Mouse (Mus musculus) MEL (cell line): ENCODE measurements around the gene Arl14. TPM values are rescaled to one million over a fixed set of nuclear protein-coding genes. Genes with fewer than 3 reads are reported as not detected.

Experiments
- DNase-seq: peaks from one replicate; pipeline ENCODE4 v3.0.0; 2011; ENCODE audit warnings: low read depth, low spot score
- H3K27ac ChIP-seq: 2 replicates; pipeline ENCODE4 v1.5.1; 2012; ENCODE audit warnings: low read depth, mild to moderate bottlenecking, control low read depth, low read length, moderate library complexity; ENCODE audit not compliant: control insufficient read depth
- H3K27me3 ChIP-seq, 2 experiments: fragments of 150-350 bp in 1 of 2; sonication (generic) in 1 of 2; 2 replicates each; pipeline ENCODE4 v1.6.1; 2012; ENCODE audit warnings: low read length in 2 of 2, mild to moderate bottlenecking in 2 of 2, improper control_type of control experiment in 1 of 2, moderate library complexity in 1 of 2; ENCODE audit not compliant: insufficient read depth in 2 of 2, control insufficient read depth in 1 of 2
- H3K36me3 ChIP-seq, 2 experiments: 2 replicates each; pipeline ENCODE4 v1.6.1; 2012 to 2014; ENCODE audit warnings: low read length in 2 of 2, improper control_type of control experiment in 1 of 2, inconsistent platforms in 1 of 2, mild to moderate bottlenecking in 1 of 2; ENCODE audit not compliant: insufficient read depth in 2 of 2, control insufficient read depth in 1 of 2
- H3K4me1 ChIP-seq, 2 experiments: fragments of 150-350 bp in 1 of 2; sonication (generic) in 1 of 2; 2 replicates each; pipeline ENCODE4 v1.6.1; 2012; ENCODE audit warnings: low read length in 2 of 2, improper control_type of control experiment in 1 of 2, mild to moderate bottlenecking in 1 of 2; ENCODE audit not compliant: insufficient read depth in 2 of 2, control insufficient read depth in 1 of 2
- H3K4me3 ChIP-seq, 2 experiments: fragments of 150-350 bp in 1 of 2; sonication (generic) in 1 of 2; 2 replicates each; pipeline ENCODE4 v1.5.1; 2012; ENCODE audit warnings: low read depth in 2 of 2, low read length in 2 of 2, mild to moderate bottlenecking in 2 of 2, moderate library complexity in 2 of 2, control low read depth in 1 of 2, improper control_type of control experiment in 1 of 2; ENCODE audit not compliant: control insufficient read depth in 1 of 2, insufficient read depth in 1 of 2
- H3K79me2 ChIP-seq: 2 replicates; pipeline ENCODE4 v1.6.1; 2012; ENCODE audit warnings: mild to moderate bottlenecking, low read length, moderate library complexity; ENCODE audit not compliant: control insufficient read depth, poor library complexity, insufficient read depth
- H3K9ac ChIP-seq: 2 replicates; pipeline ENCODE4 v1.6.1; 2012; ENCODE audit warnings: low read depth, mild to moderate bottlenecking, control low read depth, low read length, moderate library complexity; ENCODE audit not compliant: control insufficient read depth, poor library complexity, severe bottlenecking
- H3K9me3 ChIP-seq: fragments of 150-350 bp; sonication (generic); replicated peaks from 2 replicates; pipeline ENCODE4 v1.6.1; 2012; ENCODE audit warnings: mild to moderate bottlenecking, low read length, improper control_type of control experiment, moderate library complexity; ENCODE audit not compliant: insufficient read depth
- BHLHE40 ChIP-seq: IDR thresholded peaks from 2 replicates; pipeline ENCODE4 v1.6.1; 2012; ENCODE audit warnings: low read depth, mild to moderate bottlenecking, inconsistent platforms, low read length, improper control_type of control experiment, borderline replicate concordance
- CHD2 ChIP-seq: IDR thresholded peaks from 2 replicates; pipeline ENCODE4 v1.6.1; 2011; ENCODE audit warnings: low read length, improper control_type of control experiment
- CTCF ChIP-seq, 3 experiments: IDR thresholded peaks in 2 of 3; conservative IDR thresholded peaks in 1 of 3; 2 replicates each; pipeline ENCODE4 v1.5.1; 2011 to 2012; ENCODE audit warnings: low read length in 3 of 3, low read depth in 2 of 3, mild to moderate bottlenecking in 2 of 3, improper control_type of control experiment in 1 of 3, inconsistent platforms in 1 of 3, mixed read lengths in 1 of 3, moderate library complexity in 1 of 3; ENCODE audit not compliant: control insufficient read depth in 1 of 3, insufficient read depth in 1 of 3, poor library complexity in 1 of 3, severe bottlenecking in 1 of 3
- E2F4 ChIP-seq: IDR thresholded peaks from 2 replicates; pipeline ENCODE4 v1.6.1; 2011; ENCODE audit warnings: low read depth, low read length, improper control_type of control experiment, borderline replicate concordance
- ELF1 ChIP-seq: IDR thresholded peaks from 2 replicates; pipeline ENCODE4 v1.6.1; 2014; ENCODE audit warnings: low read depth, mild to moderate bottlenecking, inconsistent platforms, low read length, improper control_type of control experiment, moderate library complexity
- EP300 ChIP-seq, 2 experiments: IDR thresholded peaks; 2 replicates each; pipeline ENCODE4 v1.6.1; 2011; ENCODE audit warnings: improper control_type of control experiment in 2 of 2, low read length in 2 of 2, low read depth in 1 of 2, mild to moderate bottlenecking in 1 of 2
- ETS1 ChIP-seq: IDR thresholded peaks from 2 replicates; pipeline ENCODE4 v1.6.1; 2012; ENCODE audit warnings: low read depth, mild to moderate bottlenecking, inconsistent platforms, low read length, improper control_type of control experiment, moderate library complexity
- GABPA ChIP-seq: IDR thresholded peaks from 2 replicates; pipeline ENCODE4 v1.6.1; 2012; ENCODE audit warnings: low read depth, mild to moderate bottlenecking, inconsistent platforms, low read length, improper control_type of control experiment, moderate library complexity
- GATA1 ChIP-seq: IDR thresholded peaks from 2 replicates; pipeline ENCODE4 v1.6.1; 2011; ENCODE audit warnings: low read depth, low read length, improper control_type of control experiment
- JUND ChIP-seq: IDR thresholded peaks from 2 replicates; pipeline ENCODE4 v1.6.1; 2011; ENCODE audit warnings: low read depth, mild to moderate bottlenecking, improper control_type of control experiment, low read length
- KAT2A ChIP-seq: conservative IDR thresholded peaks from 2 replicates; pipeline ENCODE4 v1.6.1; 2012; ENCODE audit warnings: low read depth, low read length, improper control_type of control experiment, inconsistent platforms
- MAFK ChIP-seq: IDR thresholded peaks from 2 replicates; pipeline ENCODE4 v1.6.1; 2011; ENCODE audit warnings: low read depth, mild to moderate bottlenecking, low read length, improper control_type of control experiment, borderline replicate concordance
- MAX ChIP-seq: IDR thresholded peaks from 2 replicates; pipeline ENCODE4 v1.6.1; 2011; ENCODE audit warnings: low read length, improper control_type of control experiment
- MEF2A ChIP-seq: IDR thresholded peaks from 2 replicates; pipeline ENCODE4 v1.6.1; 2014; ENCODE audit warnings: low read depth, mild to moderate bottlenecking, inconsistent platforms, low read length, improper control_type of control experiment; ENCODE audit not compliant: poor library complexity, insufficient replicate concordance, severe bottlenecking; ENCODE audit errors: extremely low read depth
- MXI1 ChIP-seq: IDR thresholded peaks from 2 replicates; pipeline ENCODE4 v1.6.1; 2011; ENCODE audit warnings: mild to moderate bottlenecking, low read depth, low read length, improper control_type of control experiment
- MYB ChIP-seq: IDR thresholded peaks from 2 replicates; pipeline ENCODE4 v1.6.1; 2011; ENCODE audit warnings: mild to moderate bottlenecking, low read depth, low read length, improper control_type of control experiment
- MYC ChIP-seq: IDR thresholded peaks from 2 replicates; pipeline ENCODE4 v1.6.1; 2011; ENCODE audit warnings: low read depth, mild to moderate bottlenecking, low read length, improper control_type of control experiment, moderate library complexity
- NELFE ChIP-seq: IDR thresholded peaks from 2 replicates; pipeline ENCODE4 v1.6.1; 2011; ENCODE audit warnings: low read depth, low read length, improper control_type of control experiment
- NRF1 ChIP-seq: IDR thresholded peaks from 2 replicates; pipeline ENCODE4 v1.6.1; 2014; ENCODE audit warnings: low read depth, mild to moderate bottlenecking, inconsistent platforms, low read length, improper control_type of control experiment, moderate library complexity; ENCODE audit not compliant: poor library complexity, insufficient read depth, severe bottlenecking
- POLR2A ChIP-seq, 2 experiments: IDR thresholded peaks; 2 replicates each; pipeline ENCODE4 v1.6.1; 2011 to 2012; ENCODE audit warnings: low read length in 2 of 2, mild to moderate bottlenecking in 2 of 2, control low read depth in 1 of 2, improper control_type of control experiment in 1 of 2, low read depth in 1 of 2, moderate library complexity in 1 of 2; ENCODE audit not compliant: control insufficient read depth in 1 of 2, insufficient read depth in 1 of 2, poor library complexity in 1 of 2
- POLR2AphosphoS2 ChIP-seq: IDR thresholded peaks from 2 replicates; pipeline ENCODE4 v1.6.1; 2011; ENCODE audit warnings: low read length, improper control_type of control experiment
- POLR2AphosphoS5 ChIP-seq: IDR thresholded peaks from 2 replicates; pipeline ENCODE4 v1.6.1; 2012; ENCODE audit warnings: low read depth, borderline replicate concordance, mild to moderate bottlenecking, inconsistent platforms, low read length, moderate library complexity, mixed read lengths
- RAD21 ChIP-seq: IDR thresholded peaks from 2 replicates; pipeline ENCODE4 v1.6.1; 2011; ENCODE audit warnings: mild to moderate bottlenecking, low read depth, low read length, improper control_type of control experiment
- RCOR1 ChIP-seq: IDR thresholded peaks from 2 replicates; pipeline ENCODE4 v1.6.1; 2012; ENCODE audit warnings: low read depth, mild to moderate bottlenecking, inconsistent platforms, low read length, improper control_type of control experiment
- SIN3A ChIP-seq: IDR thresholded peaks from 2 replicates; pipeline ENCODE4 v1.6.1; 2012; ENCODE audit warnings: low read length, improper control_type of control experiment, inconsistent platforms
- SMC3 ChIP-seq: IDR thresholded peaks from 2 replicates; pipeline ENCODE4 v1.6.1; 2011; ENCODE audit warnings: low read depth, low read length, improper control_type of control experiment
- TCF12 ChIP-seq: IDR thresholded peaks from 2 replicates; pipeline ENCODE4 v1.6.1; 2014; ENCODE audit warnings: low read depth, mild to moderate bottlenecking, inconsistent platforms, low read length, improper control_type of control experiment, moderate library complexity
- UBTF ChIP-seq: IDR thresholded peaks from 2 replicates; pipeline ENCODE4 v1.6.1; 2012; ENCODE audit warnings: low read depth, mild to moderate bottlenecking, inconsistent platforms, low read length, improper control_type of control experiment, moderate library complexity, borderline replicate concordance; ENCODE audit not compliant: insufficient read depth
- USF1 ChIP-seq: IDR thresholded peaks from 2 replicates; pipeline ENCODE4 v1.6.1; 2014; ENCODE audit warnings: low read depth, mild to moderate bottlenecking, inconsistent platforms, low read length, improper control_type of control experiment, moderate library complexity
- USF2 ChIP-seq, 2 experiments: IDR thresholded peaks; 2 replicates each; pipeline ENCODE4 v1.6.1; 2011 to 2012; ENCODE audit warnings: improper control_type of control experiment in 2 of 2, low read length in 2 of 2, borderline replicate concordance in 1 of 2, inconsistent platforms in 1 of 2, low read depth in 1 of 2, mild to moderate bottlenecking in 1 of 2; ENCODE audit not compliant: insufficient read depth in 1 of 2
- ZC3H11A ChIP-seq: IDR thresholded peaks from 2 replicates; pipeline ENCODE4 v1.6.1; 2012; ENCODE audit warnings: low read depth, mild to moderate bottlenecking, inconsistent platforms, low read length, improper control_type of control experiment
- ZKSCAN1 ChIP-seq: IDR thresholded peaks from 2 replicates; pipeline ENCODE4 v1.6.1; 2012; ENCODE audit warnings: low read depth, mild to moderate bottlenecking, inconsistent platforms, low read length, improper control_type of control experiment, moderate library complexity
- ZMIZ1 ChIP-seq: IDR thresholded peaks from 2 replicates; pipeline ENCODE4 v1.6.1; 2012; ENCODE audit warnings: low read depth, mild to moderate bottlenecking, inconsistent platforms, low read length, improper control_type of control experiment, moderate library complexity
- ZNF384 ChIP-seq: IDR thresholded peaks from 2 replicates; pipeline ENCODE4 v1.6.1; 2012; ENCODE audit warnings: low read depth, mild to moderate bottlenecking, inconsistent platforms, low read length, improper control_type of control experiment
- polyA plus RNA-seq, 2 experiments: library from polyadenylated mRNA; stranded (reverse) in 1 of 2; unstranded in 1 of 2; fragments of >175 nt in 1 of 2; fragments of >200 nt in 1 of 2; gene quantifications; 2 replicates each; pipeline versions ENCODE4 v1.2.1 to v1.2.4; 2012; ENCODE audit warnings: low replicate concordance in 2 of 2, low read depth in 1 of 2; ENCODE audit not compliant: insufficient read length in 2 of 2, insufficient read depth in 1 of 2, missing spikeins in 1 of 2
- total RNA-seq: library from RNA; depleted of rRNA; stranded (reverse); fragments of 300-350 nt; gene quantifications from 2 replicates; pipeline ENCODE4 v1.2.3, GENCODE M21; 2012

Gene Arl14
- total and polyA plus RNA-seq, 3 experiments: not detected

DNA sequence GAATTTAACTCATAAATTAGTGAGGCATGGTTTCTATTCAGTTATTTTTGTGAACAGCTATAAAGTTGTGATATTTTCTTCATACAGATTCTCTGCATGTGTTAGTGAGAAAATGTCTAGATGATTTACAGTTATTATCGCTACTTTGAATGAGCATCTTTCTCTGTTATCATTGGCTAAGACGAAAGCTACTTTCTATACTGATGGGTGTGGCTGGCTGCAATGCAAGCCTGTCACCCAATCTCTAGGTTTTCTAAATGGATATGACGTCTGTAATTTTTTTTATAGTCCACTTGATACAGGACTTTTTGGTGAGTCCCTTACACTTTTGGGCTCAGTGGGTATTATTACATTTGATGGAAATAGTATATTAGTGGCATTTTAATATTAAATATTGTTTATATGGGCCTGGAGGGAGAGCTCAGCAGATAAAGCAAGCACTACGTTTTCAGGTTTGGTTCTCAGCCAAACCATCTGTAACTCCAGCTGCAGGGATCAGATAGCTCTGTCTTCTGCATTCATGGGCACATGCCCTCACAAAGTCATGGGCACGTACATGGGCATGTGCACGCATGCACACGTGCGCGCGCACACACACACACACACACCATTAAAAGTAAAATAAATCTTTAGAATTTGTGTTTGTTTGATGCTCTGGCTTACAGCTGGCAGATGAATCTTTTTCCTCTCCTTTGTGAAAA is 15.9 kb upstream of the Arl14 start:
- peaks cover 0 to 8% of the 10 kb centered on the region in 2 experiments; a peak in 2 of 4 replicates for H3K4me1 ChIP-seq
- peak; percentile 55 for DNase-seq
- TF ChIP-seq RCOR1: no peak
- TF ChIP-seq NRF1: no peak
- no peak for TF ChIP-seq MEF2A
- no peak for TF ChIP-seq POLR2AphosphoS5
- peak; percentile 53; the same call in 1 of the 2 replicates for TF ChIP-seq TCF12
- no peak for TF ChIP-seq MYC
- TF ChIP-seq UBTF: no peak
- TF ChIP-seq ZC3H11A: no peak
- no peak for TF ChIP-seq RAD21
- TF ChIP-seq USF1: no peak
- TF ChIP-seq CHD2: no peak
- TF ChIP-seq ELF1: no peak
- TF ChIP-seq ZNF384: no peak
- TF ChIP-seq POLR2A (IDR thresholded peaks at IDR 0.05; ENCODE audit: control insufficient read depth in 1 of 2, insufficient read depth in 1 of 2, low read depth in 1 of 2, low read length in 2 of 2, poor library complexity in 1 of 2): no peak
- TF ChIP-seq JUND: no peak
- TF ChIP-seq EP300 (IDR thresholded peaks at IDR 0.05; ENCODE audit: low read depth in 1 of 2, low read length in 2 of 2): peak; percentile 11 to 34; a peak in 2 of 4 replicates
- no peak for TF ChIP-seq ZMIZ1
- no peak for TF ChIP-seq MYB
- no peak for TF ChIP-seq POLR2AphosphoS2
- TF ChIP-seq CTCF (IDR thresholded peaks at IDR 0.05 in 2 of 3, conservative IDR thresholded peaks at IDR 0.05 in 1 of 3; ENCODE audit: control insufficient read depth in 1 of 3, insufficient read depth in 1 of 3, low read depth in 2 of 3, low read length in 3 of 3, poor library complexity in 1 of 3, severe bottlenecking in 1 of 3): no peak
- TF ChIP-seq MAFK: no peak
- TF ChIP-seq SMC3: no peak
- peak; percentile 85 for TF ChIP-seq ETS1
- peak; percentile 50; the same call in 1 of the 2 replicates for TF ChIP-seq BHLHE40
- TF ChIP-seq MAX: no peak
- TF ChIP-seq ZKSCAN1: no peak
- TF ChIP-seq SIN3A: no peak
- no peak for TF ChIP-seq USF2 (IDR thresholded peaks at IDR 0.05; ENCODE audit: borderline replicate concordance in 1 of 2, insufficient read depth in 1 of 2, low read depth in 1 of 2, low read length in 2 of 2)
- no peak for TF ChIP-seq GABPA
- TF ChIP-seq KAT2A: no peak
- no peak for TF ChIP-seq NELFE
- no peak for TF ChIP-seq E2F4
- TF ChIP-seq MXI1: no peak
- TF ChIP-seq GATA1: 0 out of 2 replicates have a peak, but pooled peaks have one; percentile 17
- no peaks in the 10 kb centered on the region for H3K9me3 ChIP-seq
- H3K27ac ChIP-seq: no peak overlapping the region
- no peaks in the 10 kb centered on the region for H3K79me2 ChIP-seq
- H3K36me3 ChIP-seq: peaks cover 0 to 3% of the 10 kb centered on the region in 2 experiments; a peak in 1 of 4 replicates
- H3K27me3 ChIP-seq: no peaks in the 10 kb centered on the region; a peak in 1 of 4 replicates
- peak overlapping the region in 1 of 2 experiments; percentile 16; a peak in 1 of 4 replicates for H3K4me3 ChIP-seq
- no peak overlapping the region for H3K9ac ChIP-seq
